Mouse (Mus musculus): ENCODE data around the gene Krt42. TPM values are rescaled to one million over a fixed set of nuclear protein-coding genes. Genes with fewer than 3 reads are reported as not detected.

The Krt42 gene
- polyA plus RNA-seq, 1 experiment from 2014 or later = not detected

DNA sequence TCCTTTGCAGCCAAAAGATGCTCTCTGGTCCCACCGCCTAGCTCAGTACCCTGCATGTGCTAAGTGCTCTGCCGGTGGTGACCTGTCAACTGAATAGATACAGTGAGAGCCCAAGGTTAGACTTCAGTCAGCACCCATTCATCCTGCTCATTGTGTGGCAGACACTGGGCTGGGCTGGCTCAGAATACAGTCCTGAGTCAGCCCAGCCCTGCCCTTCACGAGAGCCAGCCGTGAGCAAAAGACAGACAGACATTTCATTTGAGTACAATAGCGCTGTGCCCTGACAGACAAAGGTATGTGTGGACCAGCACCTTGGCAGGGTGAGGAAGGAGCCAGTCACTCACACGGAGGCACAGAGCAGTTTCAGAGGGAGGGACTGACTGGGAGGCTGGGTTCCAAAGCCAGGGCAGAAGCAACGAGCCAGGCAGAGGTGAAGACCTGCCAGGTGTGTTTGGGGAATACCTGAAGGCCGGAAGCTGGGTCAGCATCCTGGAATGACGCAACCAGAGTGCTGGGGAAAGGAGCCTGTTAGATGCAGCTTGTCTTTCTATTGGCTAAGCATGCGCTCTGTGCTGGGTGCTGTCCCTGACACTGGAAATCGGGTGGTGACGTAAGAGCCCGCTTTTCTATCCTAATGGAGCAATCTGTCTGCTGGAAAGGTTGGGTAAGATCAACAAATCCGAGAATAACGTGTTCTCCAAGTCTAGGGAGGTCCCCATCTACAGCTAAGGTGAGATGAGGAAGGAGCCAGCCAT, 8.2 kb upstream of the Krt42 start:
- H3K4me2 ChIP-seq = no peak overlapping the region
- WGBS = 76% methylated on average over 15 of the region's 15 CpGs
- no peaks in the 10 kb centered on the region for H3K36me3 ChIP-seq (replicated peaks)
- H3K9me3 ChIP-seq = no peaks in the 10 kb centered on the region
- ATAC-seq (ENCODE audit: low FRiP score) = no peak
- H3K27me3 ChIP-seq = no peaks in the 10 kb centered on the region
- no peak overlapping the region for H3K4me3 ChIP-seq (replicated peaks)
- no peak overlapping the region for H3K9ac ChIP-seq
- no peak overlapping the region for H3K27ac ChIP-seq
- peaks cover 10% of the 10 kb centered on the region; the same call in 1 of the 2 replicates for H3K4me1 ChIP-seq

DNA sequence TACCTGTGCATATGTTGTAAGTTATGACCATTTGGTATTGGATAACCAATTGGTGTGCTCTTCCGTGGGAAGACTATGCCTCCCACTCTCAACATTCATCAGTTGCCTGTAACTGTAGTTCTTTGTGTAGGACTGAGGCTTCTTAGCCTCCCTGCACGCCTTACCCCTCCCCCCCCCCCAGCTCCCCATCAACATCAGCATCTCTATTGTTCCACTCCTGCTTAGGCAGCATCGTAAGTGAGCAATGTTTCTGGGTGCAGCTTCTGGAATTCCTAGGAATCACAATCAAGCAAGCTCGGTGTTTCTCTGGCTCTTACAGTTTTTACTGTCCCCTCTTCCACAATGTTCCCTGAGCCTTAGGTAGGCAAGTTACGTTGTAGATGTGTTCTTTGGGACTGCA, 5.8 kb upstream of the Krt42 start:
- Histone ChIP-seq H3K27me3 (no peaks in the 10 kb centered on the region), H3K27ac (no peak overlapping the region), H3K9me3 (no peaks in the 10 kb centered on the region), H3K4me2 (no peak overlapping the region), H3K9ac (no peak overlapping the region), H3K4me1 (peaks cover 3% of the 10 kb centered on the region; the same call in 1 of the 2 replicates), H3K36me3 (replicated peaks) (no peaks in the 10 kb centered on the region), H3K4me3 (replicated peaks) (no peak overlapping the region)
- ATAC-seq (ENCODE audit: low FRiP score) = no peak
- WGBS = 31% methylated on average over 5 of the region's 5 CpGs

DNA sequence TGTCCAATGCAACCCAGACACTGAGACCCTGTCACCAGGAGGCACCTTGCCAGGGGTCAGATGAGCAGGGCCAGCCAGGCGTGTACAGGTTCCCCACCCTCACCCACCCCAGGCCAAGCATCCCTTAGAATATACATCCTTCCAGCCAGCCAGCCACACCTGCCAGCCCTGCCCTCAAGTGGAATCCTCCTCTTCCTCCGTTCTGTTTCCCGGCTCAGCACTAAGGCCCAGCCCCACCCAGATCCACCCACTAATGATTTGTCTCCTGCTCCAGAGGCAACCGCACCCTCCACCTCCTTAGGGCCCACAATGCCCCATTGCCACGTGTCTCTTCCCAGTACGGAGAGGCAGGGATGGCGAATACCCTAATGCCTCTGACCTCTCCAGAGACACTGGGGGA, 5.0 kb upstream of the Krt42 start:
- H3K4me3 ChIP-seq (replicated peaks) = no peak overlapping the region
- H3K4me1 ChIP-seq = peaks cover 3% of the 10 kb centered on the region; the same call in 1 of the 2 replicates
- ATAC-seq (ENCODE audit: low FRiP score) = no peak

DNA sequence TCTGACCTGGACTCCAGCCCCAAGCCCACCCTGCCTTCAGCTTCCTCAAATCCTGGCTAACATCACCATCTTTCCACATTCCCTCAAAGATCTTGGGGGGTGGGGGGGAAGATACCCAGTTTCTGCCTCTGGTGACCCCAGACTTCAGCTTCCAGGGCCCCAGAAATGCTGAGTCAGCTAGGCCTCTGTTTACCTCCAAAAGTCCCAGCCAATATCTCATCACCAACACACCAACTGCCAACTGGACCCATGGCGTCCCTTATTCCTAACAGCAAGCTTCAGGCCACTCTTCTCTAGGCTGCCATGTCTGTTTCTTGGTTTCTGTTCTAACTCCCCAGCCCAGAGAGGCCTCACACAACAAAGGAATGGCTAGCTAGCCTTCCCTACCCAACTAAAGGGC, 2.2 kb upstream of the Krt42 start:
- H3K27ac ChIP-seq = no peak overlapping the region
- no peak for ATAC-seq (ENCODE audit: low FRiP score)
- peaks cover 3% of the 10 kb centered on the region; the same call in 1 of the 2 replicates for H3K4me1 ChIP-seq
- H3K36me3 ChIP-seq (replicated peaks) = no peaks in the 10 kb centered on the region
- no peak overlapping the region for H3K4me3 ChIP-seq (replicated peaks)
- H3K9me3 ChIP-seq = no peaks in the 10 kb centered on the region
- H3K27me3 ChIP-seq = no peaks in the 10 kb centered on the region
- WGBS = 81% methylated on average over 1 of the region's 1 CpGs
- H3K9ac ChIP-seq = no peak overlapping the region
- H3K4me2 ChIP-seq = no peak overlapping the region

More for the DNA sequence above, 5.0 kb upstream of the Krt42 start:
- WGBS = 70% methylated on average over 7 of the region's 7 CpGs
- no peak overlapping the region for H3K27ac ChIP-seq
- H3K36me3 ChIP-seq (replicated peaks) = no peaks in the 10 kb centered on the region
- no peak overlapping the region for H3K4me2 ChIP-seq
- H3K9me3 ChIP-seq = no peaks in the 10 kb centered on the region
- H3K9ac ChIP-seq = no peak overlapping the region
- H3K27me3 ChIP-seq = no peaks in the 10 kb centered on the region

DNA sequence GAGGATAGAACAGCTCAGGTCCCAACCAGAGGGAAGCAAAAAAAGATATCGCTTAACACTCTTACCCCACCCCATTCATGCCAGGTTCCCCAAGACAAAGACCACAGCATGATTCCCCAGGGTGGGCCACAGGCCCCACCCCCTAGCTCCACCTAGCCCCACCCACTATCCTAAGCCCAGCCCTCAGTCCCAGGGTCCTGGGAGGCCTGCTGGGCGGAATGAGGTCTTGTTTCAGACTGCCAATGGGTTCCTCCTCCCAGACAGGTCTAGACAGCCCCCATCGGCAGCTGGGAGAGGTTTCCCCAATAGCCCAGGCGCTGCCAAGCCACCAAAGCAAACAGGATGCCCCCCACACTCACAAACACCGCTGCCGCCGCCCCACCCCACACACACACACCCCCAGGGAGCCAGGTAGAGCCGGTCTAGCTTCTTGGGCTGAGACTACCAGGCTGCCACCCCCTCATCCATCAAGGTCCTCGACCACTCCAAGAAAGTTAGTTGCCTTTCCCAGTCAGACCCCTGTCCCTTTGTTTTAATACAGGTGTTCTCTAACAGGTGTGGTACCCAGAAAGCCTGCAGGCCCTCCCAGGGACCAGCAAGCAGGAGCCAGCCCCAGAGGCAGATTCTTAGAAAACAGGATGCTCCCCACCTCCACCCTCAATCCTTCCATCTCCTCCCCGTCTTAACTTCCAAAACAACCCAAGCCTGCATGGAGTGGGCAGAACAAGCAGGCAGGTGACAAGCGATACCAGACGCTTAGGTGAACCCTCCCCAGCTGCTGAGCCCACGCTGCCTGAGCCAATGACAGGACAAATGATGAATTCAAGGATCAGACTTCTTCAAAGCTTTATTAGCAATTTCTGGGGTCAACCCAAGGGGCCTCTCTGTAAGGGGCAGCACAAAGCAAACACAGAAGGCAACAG, 7.4 kb downstream of the Krt42 start:
- Histone ChIP-seq H3K4me3 (replicated peaks) (no peak overlapping the region), H3K9me3 (no peaks in the 10 kb centered on the region), H3K4me2 (no peak overlapping the region), H3K36me3 (replicated peaks) (no peaks in the 10 kb centered on the region), H3K4me1 (no peaks in the 10 kb centered on the region), H3K27me3 (no peaks in the 10 kb centered on the region), H3K27ac (no peak overlapping the region), H3K9ac (no peak overlapping the region)
- WGBS = 35% methylated on average over 13 of the region's 13 CpGs
- ATAC-seq (ENCODE audit: low FRiP score) = no peak

DNA sequence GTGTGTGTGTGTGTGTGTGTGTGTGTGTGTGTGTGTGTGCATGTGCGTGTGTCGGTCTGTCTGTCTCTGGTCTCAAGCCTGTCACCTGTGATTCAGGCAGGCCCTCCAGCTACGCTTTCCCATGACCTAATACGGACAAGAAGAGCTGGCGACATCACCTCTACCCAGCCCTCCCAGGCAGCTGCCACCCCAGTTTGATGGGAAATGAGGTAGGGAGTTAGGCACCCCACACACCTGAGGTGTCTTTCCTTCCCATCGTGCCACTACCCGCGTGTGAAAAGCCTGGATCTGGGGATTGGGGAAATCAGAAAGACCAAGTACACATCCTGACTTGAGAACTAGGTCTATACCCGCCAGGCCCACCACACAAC, 8.5 kb downstream of the Krt42 start:
- 83% methylated on average over 9 of the region's 9 CpGs for WGBS
- H3K27me3 ChIP-seq = no peaks in the 10 kb centered on the region

DNA sequence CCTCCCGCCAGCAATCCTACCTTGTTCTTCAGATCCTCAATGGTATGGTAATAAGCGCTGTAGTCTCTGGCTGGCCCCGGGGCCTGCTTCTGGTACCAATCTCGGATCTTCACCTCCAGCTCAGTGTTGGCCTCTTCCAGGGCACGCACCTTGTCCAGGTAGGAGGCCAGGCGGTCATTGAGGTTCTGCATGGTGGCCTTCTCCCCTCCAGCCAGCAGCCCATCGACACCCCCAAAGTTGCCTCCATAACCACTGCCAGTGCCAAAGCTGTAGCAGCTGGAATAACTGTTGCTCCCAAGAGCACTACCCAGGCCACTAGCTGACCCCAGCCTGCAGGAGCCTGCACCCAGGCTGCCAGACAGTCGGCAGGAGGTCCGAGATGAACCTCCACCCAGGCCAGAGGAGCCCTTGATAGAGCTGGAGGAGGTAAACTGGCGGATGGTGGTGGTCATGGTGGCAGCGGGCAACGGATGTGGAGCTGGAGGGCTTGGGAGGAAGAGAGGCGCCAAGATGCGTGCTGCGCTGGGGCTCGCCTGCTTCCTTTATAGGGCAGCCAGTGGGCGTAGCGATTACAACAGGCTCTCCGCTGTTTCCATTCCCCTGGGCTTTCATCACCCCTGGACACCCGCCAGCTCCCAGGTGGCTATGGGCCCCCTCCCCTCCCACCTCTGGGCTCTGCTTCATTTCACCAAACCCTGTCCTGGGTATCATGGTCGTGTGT, 9.0 kb downstream of the Krt42 start, which contains the start of gene Krt17:
Gene Krt17 (minus strand): TSS at position 516 of the 721 bp plus-strand sequence.
- Histone ChIP-seq H3K36me3 (replicated peaks) (no peaks in the 10 kb centered on the region), H3K27ac (no peak within 1 kb of the TSS)
- WGBS = 81% methylated on average over 21 of the region's 21 CpGs

More for the DNA sequence above, 8.5 kb downstream of the Krt42 start:
- no peaks in the 10 kb centered on the region for H3K36me3 ChIP-seq (replicated peaks)
- no peak overlapping the region for H3K4me3 ChIP-seq (replicated peaks)
- no peaks in the 10 kb centered on the region for H3K9me3 ChIP-seq
- H3K4me2 ChIP-seq = no peak overlapping the region
- no peak overlapping the region for H3K9ac ChIP-seq
- H3K27ac ChIP-seq = no peak overlapping the region
- no peak for ATAC-seq (ENCODE audit: low FRiP score)
- peaks cover 5% of the 10 kb centered on the region; the same call in 1 of the 2 replicates for H3K4me1 ChIP-seq

DNA sequence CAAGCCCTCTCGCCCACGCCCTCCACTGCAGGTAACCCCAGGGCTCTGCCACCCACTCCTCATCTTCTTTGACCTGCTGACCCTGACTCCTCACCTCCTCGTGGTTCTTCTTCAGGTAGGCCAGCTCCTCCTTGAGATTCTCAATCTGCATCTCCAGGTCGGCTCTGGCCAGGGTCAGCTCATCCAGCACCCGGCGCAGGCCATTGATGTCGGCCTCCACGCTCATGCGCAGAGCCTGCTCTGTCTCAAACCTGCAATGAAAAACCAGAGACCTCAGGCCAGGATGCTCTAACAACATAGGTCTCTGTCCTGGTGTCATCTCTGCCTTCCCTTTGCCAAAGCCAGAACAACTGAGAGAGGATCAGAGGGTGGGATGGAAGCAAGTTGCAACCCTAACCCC, 10.6 kb downstream of the Krt42 start:
- Histone ChIP-seq H3K4me3 (replicated peaks) (no peak overlapping the region), H3K27ac (no peak overlapping the region), H3K4me2 (no peak overlapping the region), H3K9ac (no peak overlapping the region), H3K27me3 (no peaks in the 10 kb centered on the region), H3K4me1 (peaks cover 5% of the 10 kb centered on the region; the same call in 1 of the 2 replicates), H3K9me3 (no peaks in the 10 kb centered on the region), H3K36me3 (replicated peaks) (no peaks in the 10 kb centered on the region)
- no peak for ATAC-seq (ENCODE audit: low FRiP score)
- WGBS = 94% methylated on average over 9 of the region's 9 CpGs

More for the DNA sequence above, 9.0 kb downstream of the Krt42 start, which contains the start of gene Krt17:
- no peak for ATAC-seq (ENCODE audit: low FRiP score)
- Histone ChIP-seq H3K27me3 (no peaks in the 10 kb centered on the region), H3K9me3 (no peaks in the 10 kb centered on the region), H3K9ac (no peak within 1 kb of the TSS), H3K4me2 (no peak within 1 kb of the TSS), H3K4me1 (peaks cover 5% of the 10 kb centered on the region; the same call in 1 of the 2 replicates), H3K4me3 (replicated peaks) (no peak within 1 kb of the TSS)

DNA sequence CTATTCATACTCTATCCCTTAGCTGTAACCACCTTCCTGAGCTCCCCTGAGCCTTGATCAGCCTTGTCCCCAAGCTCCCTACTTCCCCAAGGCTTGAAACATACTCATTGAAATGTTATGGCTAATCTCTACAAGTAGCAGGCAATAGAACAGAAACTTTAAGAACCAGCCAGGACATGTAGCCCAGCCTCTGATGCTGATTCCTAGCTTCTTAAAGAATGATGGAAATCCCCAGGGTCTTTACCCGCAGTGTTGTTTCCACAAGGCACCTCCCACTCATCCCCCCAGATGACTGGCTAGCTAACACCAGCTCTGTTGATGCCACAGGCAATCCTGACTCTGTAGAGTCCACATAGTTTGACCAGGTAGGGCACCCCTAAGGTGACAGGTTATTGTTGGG, 11.7 kb downstream of the Krt42 start:
- H3K4me1 ChIP-seq = peaks cover 5% of the 10 kb centered on the region; the same call in 1 of the 2 replicates
- H3K27ac ChIP-seq = no peak overlapping the region
- WGBS = 88% methylated on average over 1 of the region's 1 CpGs

DNA sequence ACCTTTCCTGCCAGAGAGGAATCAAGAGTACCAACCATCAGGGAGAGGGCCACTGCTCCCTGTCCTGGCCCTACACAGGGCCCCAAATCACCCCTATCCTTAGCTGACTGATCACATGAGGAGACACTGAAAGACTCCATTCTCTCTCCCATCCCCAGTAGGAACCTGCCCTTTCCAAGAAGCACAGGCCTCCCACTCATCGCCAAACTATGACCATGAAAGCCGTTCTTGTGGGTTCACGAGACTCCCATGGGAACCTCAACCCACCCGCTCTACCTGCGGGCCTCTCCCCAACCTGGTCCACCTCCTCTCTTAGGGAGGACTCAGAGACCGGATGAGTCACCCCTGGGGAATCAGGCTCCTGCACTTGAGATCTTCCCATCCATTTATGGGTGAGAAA, 14.2 kb downstream of the Krt42 start:
- Histone ChIP-seq H3K27me3 (no peaks in the 10 kb centered on the region), H3K4me3 (replicated peaks) (no peak overlapping the region), H3K27ac (no peak overlapping the region), H3K36me3 (replicated peaks) (no peaks in the 10 kb centered on the region), H3K9ac (no peak overlapping the region), H3K4me1 (peaks cover 5% of the 10 kb centered on the region; the same call in 1 of the 2 replicates), H3K9me3 (no peaks in the 10 kb centered on the region), H3K4me2 (no peak overlapping the region)
- no peak for ATAC-seq (ENCODE audit: low FRiP score)
- WGBS = 91% methylated on average over 6 of the region's 6 CpGs

More for the DNA sequence above, 11.7 kb downstream of the Krt42 start:
- H3K36me3 ChIP-seq (replicated peaks) = no peaks in the 10 kb centered on the region
- H3K27me3 ChIP-seq = no peaks in the 10 kb centered on the region
- ATAC-seq (ENCODE audit: low FRiP score) = no peak
- H3K4me2 ChIP-seq = no peak overlapping the region
- H3K9ac ChIP-seq = no peak overlapping the region
- H3K9me3 ChIP-seq = no peaks in the 10 kb centered on the region
- no peak overlapping the region for H3K4me3 ChIP-seq (replicated peaks)

DNA sequence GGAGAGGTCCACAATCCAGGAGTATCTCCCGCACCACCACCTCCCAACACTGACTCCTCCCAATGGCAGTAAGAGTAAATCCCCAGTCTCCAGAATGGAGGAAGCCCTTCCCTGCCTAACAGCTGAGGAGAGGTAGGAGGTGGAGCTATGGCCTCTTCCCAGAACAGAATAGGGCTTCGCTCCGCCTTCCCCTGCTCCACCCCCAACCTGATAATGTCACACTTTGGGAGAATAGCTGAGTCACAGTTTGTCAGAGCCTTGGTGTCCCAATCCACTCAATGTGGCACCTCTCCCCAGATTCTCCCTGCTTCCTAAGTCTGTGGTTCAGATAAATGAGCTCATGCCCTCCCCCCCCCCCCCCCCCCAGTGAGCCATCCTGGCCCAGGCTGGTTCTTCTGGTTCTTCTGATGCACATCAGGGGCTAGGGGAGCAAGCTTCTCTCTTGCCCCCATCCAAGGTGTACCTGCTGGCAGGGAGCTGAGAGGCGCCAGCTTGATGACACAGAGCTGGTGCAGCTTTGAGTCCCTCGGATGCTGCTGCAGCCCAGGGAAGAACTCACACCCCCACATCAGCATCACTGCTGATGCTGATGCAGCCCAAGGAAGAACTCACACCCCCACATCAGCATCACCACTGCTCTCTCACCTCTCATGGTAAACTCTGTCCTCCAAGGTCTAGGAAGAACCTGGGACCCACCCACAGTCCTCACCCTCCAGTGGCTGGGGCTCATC, 15.1 kb downstream of the Krt42 start:
- Histone ChIP-seq H3K4me3 (replicated peaks) (no peak overlapping the region), H3K27ac (no peak overlapping the region), H3K4me2 (no peak overlapping the region), H3K9me3 (no peaks in the 10 kb centered on the region), H3K9ac (no peak overlapping the region), H3K4me1 (peaks cover 5% of the 10 kb centered on the region; the same call in 1 of the 2 replicates), H3K36me3 (replicated peaks) (no peaks in the 10 kb centered on the region), H3K27me3 (no peaks in the 10 kb centered on the region)
- WGBS = 70% methylated on average over 5 of the region's 5 CpGs
- ATAC-seq (ENCODE audit: low FRiP score) = no peak
